Mouse (Mus musculus) neural tube, embryonic 15.5 days (tissue): ENCODE data around the gene Lgals4. TPM values are rescaled to one million over a fixed set of nuclear protein-coding genes. Genes with fewer than 3 reads are reported as not detected.

Source experiments
- ATAC-seq: fragments of 200-750 bp; cut with Nextera tagmentation; 2 replicates; pipeline ENCODE4 v1.8.0; 2017; ENCODE audit warnings: mild to moderate bottlenecking, moderate TSS enrichment, moderate library complexity; ENCODE audit not compliant: low FRiP score
- H3K27ac ChIP-seq: fragments of 300-500 bp; sonication (generic); replicated peaks from 2 replicates; pipeline ENCODE4 v1.5.1; 2015; ENCODE audit warnings: mild to moderate bottlenecking, inconsistent platforms
- H3K27me3 ChIP-seq: fragments of 300-500 bp; sonication (generic); replicated peaks from 2 replicates; pipeline ENCODE4 v1.6.1; 2015; ENCODE audit warnings: inconsistent platforms
- H3K36me3 ChIP-seq: fragments of 300-500 bp; sonication (generic); 2 replicates; pipeline ENCODE4 v1.6.1; 2015; ENCODE audit warnings: inconsistent platforms
- H3K4me1 ChIP-seq: fragments of 300-500 bp; sonication (generic); 2 replicates; pipeline ENCODE4 v1.6.1; 2015; ENCODE audit warnings: inconsistent platforms
- H3K4me2 ChIP-seq: fragments of 300-500 bp; sonication (generic); 2 replicates; pipeline ENCODE4 v1.6.1; 2015; ENCODE audit warnings: inconsistent platforms, mild to moderate bottlenecking, moderate library complexity
- H3K4me3 ChIP-seq: fragments of 300-500 bp; sonication (generic); replicated peaks from 2 replicates; pipeline ENCODE4 v1.5.1; 2015; ENCODE audit warnings: mild to moderate bottlenecking, inconsistent platforms
- H3K9ac ChIP-seq: fragments of 300-500 bp; sonication (generic); replicated peaks from 2 replicates; pipeline ENCODE4 v1.6.1; 2015; ENCODE audit warnings: mild to moderate bottlenecking, inconsistent platforms
- H3K9me3 ChIP-seq: fragments of 300-500 bp; sonication (generic); replicated peaks from 2 replicates; pipeline ENCODE4 v1.6.1; 2016; ENCODE audit warnings: inconsistent platforms
- WGBS: fragments of 180-500 bp; shearing (Covaris S2); methylation state at CpG from one replicate; pipeline ENCODE4 v1.1.7; 2015; ENCODE audit warnings: mixed read lengths; 5-methylcytosine and 5-hydroxymethylcytosine counted together
- polyA plus RNA-seq: library from polyadenylated mRNA; unstranded; fragments of >200 nt; fragmentation: Nextera tagmentation; extraction: Ambion mirVana; gene quantifications from 2 replicates; pipeline ENCODE4 v1.2.1, GENCODE M21; 2015

Lgals4 gene
- polyA plus RNA-seq, 1 experiment from 2014 or later: 5.4 TPM

DNA sequence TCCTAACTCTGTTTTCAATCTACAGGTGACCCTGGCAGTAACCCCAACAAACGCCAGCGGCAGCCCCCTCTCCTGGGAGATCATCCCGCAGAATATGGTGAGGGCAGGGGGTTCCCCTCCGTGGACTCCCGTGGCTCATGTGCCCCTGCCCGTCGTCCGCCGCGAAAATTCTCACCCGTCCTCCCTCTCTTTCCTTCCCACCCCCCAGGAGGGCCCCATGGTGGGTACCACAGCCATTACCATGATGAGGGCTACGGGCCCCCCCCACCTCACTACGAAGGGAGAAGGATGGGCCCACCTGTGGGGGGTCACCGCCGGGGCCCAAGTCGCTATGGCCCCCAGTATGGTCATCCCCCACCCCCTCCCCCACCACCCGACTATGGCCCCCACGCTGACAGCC is 15.2 kb upstream of the Lgals4 start:
- no peak for ATAC-seq
- H3K9me3 ChIP-seq: no peaks in the 10 kb centered on the region
- 83% methylated on average over 18 of the region's 18 CpGs for WGBS

DNA sequence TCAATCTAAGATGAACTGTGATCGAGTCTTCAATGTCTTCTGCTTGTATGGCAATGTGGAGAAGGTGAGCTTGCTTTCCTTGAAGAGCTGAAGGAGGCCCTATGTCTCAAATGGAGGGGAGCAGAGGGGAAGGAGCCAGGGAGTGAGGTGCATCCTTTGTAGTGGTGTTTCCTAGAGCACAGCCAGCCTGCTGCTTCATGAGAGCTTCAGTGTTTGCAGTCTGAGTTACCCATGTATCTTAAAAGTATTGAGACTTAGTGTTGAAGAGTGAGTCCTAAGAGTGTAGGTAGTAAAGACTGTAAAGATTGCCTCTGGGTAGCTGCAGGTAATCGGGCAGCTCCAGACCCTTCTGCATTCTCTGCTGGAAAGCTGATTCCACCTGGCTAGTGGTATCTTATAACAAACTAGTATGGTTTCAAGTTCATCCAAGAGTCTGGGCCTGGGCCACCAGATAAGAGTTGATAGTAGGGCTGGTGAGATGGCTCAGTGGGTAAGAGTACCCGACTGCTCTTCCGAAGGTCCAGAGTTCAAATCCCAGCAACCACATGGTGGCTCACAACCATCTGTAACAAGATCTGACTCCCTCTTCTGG is 14.7 kb upstream of the Lgals4 start:
- H3K36me3 ChIP-seq: peaks cover 88% of the 10 kb centered on the region
- no peaks in the 10 kb centered on the region for H3K9me3 ChIP-seq
- H3K4me2 ChIP-seq: no peak overlapping the region
- H3K27ac ChIP-seq: no peak overlapping the region
- H3K4me3 ChIP-seq: no peak overlapping the region
- WGBS: 87% methylated on average over 4 of the region's 4 CpGs
- peaks cover 56% of the 10 kb centered on the region for H3K4me1 ChIP-seq
- ATAC-seq: no peak
- H3K27me3 ChIP-seq: no peaks in the 10 kb centered on the region
- no peak overlapping the region for H3K9ac ChIP-seq

More for the DNA sequence above, 15.2 kb upstream of the Lgals4 start:
- no peak overlapping the region for H3K9ac ChIP-seq
- H3K27ac ChIP-seq: no peak overlapping the region
- H3K27me3 ChIP-seq: no peaks in the 10 kb centered on the region
- peaks cover 93% of the 10 kb centered on the region for H3K36me3 ChIP-seq
- no peak overlapping the region for H3K4me2 ChIP-seq
- H3K4me3 ChIP-seq: no peak overlapping the region
- peaks cover 59% of the 10 kb centered on the region for H3K4me1 ChIP-seq

DNA sequence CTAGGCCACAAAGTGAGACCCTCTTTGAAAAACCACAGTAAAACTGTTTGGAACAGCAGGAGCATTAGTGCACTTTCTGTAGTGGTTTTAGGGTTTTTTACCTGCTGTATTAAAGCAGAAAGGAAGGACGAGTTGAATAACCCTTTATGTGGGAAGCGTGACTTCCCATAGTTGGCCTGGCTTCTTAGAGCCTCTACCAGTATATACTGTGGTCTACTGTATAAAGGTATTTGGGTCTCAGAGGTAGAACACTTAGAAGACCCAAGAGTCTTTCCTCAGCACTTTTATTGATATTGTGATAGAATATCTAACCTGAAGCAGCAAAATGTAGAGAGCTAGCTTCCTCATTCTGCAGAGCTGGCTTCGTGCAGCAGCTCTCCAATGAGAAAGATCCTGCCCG is 14.1 kb upstream of the Lgals4 start:
- H3K4me1 ChIP-seq: peaks cover 61% of the 10 kb centered on the region
- 79% methylated on average over 4 of the region's 4 CpGs for WGBS
- no peak for ATAC-seq
- no peak overlapping the region for H3K27ac ChIP-seq
- H3K36me3 ChIP-seq: peaks cover 82% of the 10 kb centered on the region
- H3K4me3 ChIP-seq: no peak overlapping the region
- no peak overlapping the region for H3K4me2 ChIP-seq
- no peaks in the 10 kb centered on the region for H3K27me3 ChIP-seq
- H3K9ac ChIP-seq: 0 out of 2 replicates have a peak overlapping the region, but pooled peaks have one; percentile 23
- no peaks in the 10 kb centered on the region for H3K9me3 ChIP-seq

DNA sequence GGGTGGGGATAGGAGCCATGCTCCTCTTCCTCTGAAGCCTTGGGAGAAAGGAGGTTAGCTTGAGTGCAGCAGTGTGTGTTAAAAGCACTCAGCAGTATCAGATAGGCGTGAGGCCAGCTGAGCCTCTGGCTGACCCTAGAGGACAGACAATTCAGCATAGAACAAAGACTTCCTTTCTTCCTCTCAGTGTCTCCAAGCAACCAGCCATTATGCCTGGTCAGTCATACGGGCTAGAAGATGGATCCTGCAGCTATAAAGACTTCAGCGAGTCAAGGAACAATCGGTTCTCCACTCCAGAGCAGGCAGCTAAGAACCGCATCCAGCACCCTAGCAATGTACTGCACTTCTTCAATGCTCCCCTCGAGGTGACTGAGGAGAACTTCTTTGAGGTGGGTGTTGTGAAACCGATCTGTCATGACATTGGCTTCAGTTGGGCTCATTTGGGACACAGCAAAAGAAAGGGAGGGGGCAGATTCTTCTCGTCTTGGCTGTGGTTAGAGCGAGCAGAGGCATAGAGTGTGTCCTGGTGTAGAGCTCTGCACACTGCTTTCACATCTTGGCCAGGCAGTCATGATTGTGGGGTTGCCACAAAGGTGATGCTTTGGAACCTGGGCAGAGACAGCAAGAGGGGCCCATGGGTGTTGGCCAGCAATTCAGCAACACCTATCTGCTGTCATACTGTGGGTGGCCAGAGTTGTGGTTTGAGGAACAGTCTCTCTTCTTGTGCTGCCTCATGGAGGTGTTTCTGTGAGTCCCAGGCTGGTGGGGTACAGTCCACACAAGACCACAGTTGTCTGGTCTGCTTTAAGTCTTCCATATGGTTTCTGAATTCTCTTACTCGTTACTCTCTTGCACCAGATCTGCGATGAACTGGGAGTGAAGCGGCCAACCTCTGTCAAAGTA is 13.0 kb upstream of the Lgals4 start:
- peak overlapping the region; percentile 46; the same call in 1 of the 2 replicates for H3K27ac ChIP-seq
- H3K4me3 ChIP-seq: no peak overlapping the region
- peaks cover 57% of the 10 kb centered on the region for H3K4me1 ChIP-seq
- H3K9me3 ChIP-seq: no peaks in the 10 kb centered on the region
- H3K9ac ChIP-seq: no peak overlapping the region
- no peaks in the 10 kb centered on the region for H3K27me3 ChIP-seq
- H3K4me2 ChIP-seq: no peak overlapping the region
- no peak for ATAC-seq
- 26% methylated on average over 12 of the region's 12 CpGs for WGBS
- H3K36me3 ChIP-seq: peaks cover 72% of the 10 kb centered on the region

DNA sequence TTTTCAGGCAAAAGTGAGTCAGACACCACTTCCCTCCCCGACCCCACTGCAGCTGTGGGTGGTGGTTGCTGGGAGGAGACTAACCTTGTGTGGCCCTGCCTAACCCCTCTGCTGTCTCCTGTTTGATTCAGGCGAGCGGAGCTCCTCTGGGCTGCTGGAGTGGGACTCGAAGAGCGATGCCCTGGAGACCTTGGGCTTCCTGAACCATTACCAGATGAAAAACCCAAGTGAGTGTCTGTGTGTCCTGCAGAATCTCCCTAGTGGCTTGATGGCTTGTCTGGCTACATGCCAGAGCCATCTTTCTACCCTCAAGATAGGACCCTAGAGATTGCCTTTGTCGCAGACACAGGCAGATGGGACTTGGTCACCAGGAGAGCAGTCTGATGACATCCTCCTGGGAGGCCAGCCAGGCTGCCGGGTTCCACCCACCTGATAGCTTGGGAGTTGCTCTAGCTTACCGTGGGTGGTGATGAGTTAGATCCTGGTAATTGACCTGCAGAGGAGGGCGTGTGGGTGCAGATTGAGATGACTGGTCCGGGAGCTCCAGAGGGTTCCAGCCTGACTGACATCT is 12.3 kb upstream of the Lgals4 start:
- no peaks in the 10 kb centered on the region for H3K9me3 ChIP-seq
- H3K9ac ChIP-seq: no peak overlapping the region
- 48% methylated on average over 10 of the region's 10 CpGs for WGBS
- H3K4me2 ChIP-seq: no peak overlapping the region
- H3K27ac ChIP-seq: peak overlapping the region; percentile 46; the same call in 1 of the 2 replicates
- H3K4me1 ChIP-seq: peaks cover 58% of the 10 kb centered on the region
- no peak overlapping the region for H3K4me3 ChIP-seq
- no peak for ATAC-seq
- H3K36me3 ChIP-seq: peaks cover 64% of the 10 kb centered on the region
- no peaks in the 10 kb centered on the region for H3K27me3 ChIP-seq

DNA sequence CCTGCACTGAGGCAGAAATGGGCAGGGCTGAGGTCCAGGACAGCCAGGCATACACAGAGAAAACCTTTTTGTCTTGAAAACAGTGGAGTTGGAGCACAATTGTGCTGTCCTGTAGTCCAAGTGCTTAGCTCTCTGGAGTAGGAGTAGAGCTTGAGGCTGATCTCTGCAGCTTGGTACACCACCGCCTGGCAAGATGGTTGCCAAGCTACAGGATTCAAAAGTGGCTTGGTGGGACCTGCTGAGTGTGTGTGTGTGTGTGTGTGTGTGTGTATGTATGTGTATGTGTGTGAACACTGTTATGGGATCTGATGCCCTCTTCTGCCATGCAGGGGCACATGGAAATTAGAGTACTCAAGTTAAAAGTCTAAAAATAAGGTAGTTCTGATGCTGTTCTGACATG is 11.1 kb upstream of the Lgals4 start:
- no peaks in the 10 kb centered on the region for H3K27me3 ChIP-seq
- peaks cover 51% of the 10 kb centered on the region for H3K4me1 ChIP-seq
- H3K4me2 ChIP-seq: no peak overlapping the region
- no peak overlapping the region; the same call in 1 of the 2 replicates for H3K27ac ChIP-seq
- H3K36me3 ChIP-seq: peaks cover 52% of the 10 kb centered on the region
- no peak overlapping the region for H3K9ac ChIP-seq
- H3K4me3 ChIP-seq: no peak overlapping the region
- no peak for ATAC-seq
- 78% methylated on average over 1 of the region's 1 CpGs for WGBS
- H3K9me3 ChIP-seq: no peaks in the 10 kb centered on the region

DNA sequence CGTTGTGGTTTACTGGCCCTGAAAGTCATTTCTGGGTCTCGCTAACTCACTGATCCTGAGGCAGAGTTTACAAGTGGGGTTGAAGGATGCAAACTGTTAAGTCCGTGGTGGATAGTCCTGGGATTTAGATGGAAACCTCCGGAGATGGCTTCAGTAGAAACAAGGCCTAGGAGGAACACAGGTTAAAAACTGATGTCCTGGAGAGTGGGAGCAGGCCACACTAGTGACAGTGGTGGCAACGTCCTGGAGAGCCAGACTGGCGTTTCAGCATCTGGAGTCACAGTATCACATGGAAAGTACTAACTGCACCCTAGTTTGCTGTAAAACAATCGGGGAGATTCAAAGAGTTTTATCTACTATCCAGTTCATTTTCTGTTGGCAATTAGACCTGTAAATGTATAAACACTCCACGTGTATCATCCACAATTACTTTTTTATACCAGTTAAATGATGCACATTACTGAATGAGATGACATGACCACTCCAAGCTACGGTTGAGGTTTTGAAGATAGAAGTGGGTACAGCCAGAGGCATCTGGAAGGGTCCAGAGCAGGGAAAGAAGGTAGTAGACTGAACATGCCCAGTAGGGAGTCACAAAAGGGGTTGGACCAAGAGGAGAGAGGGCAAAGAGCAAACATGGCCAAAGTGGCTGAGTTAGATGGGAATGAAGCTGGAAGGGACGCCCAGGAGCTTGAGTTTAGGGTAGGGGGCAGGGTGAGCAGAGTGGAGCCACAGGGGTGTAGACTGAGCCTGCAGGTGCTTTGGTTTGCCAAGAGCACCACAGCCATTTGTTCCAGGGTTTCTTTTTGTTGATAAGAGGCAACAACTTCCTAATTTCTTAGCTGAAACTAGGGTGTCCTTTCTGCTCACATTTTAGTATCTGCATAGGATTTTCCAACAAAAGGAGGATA is 10.4 kb upstream of the Lgals4 start:
- no peak overlapping the region for H3K4me2 ChIP-seq
- H3K36me3 ChIP-seq: peaks cover 45% of the 10 kb centered on the region
- H3K27ac ChIP-seq: no peak overlapping the region
- H3K4me3 ChIP-seq: no peak overlapping the region
- H3K27me3 ChIP-seq: no peaks in the 10 kb centered on the region
- no peak overlapping the region for H3K9ac ChIP-seq
- H3K4me1 ChIP-seq: peaks cover 44% of the 10 kb centered on the region
- 60% methylated on average over 10 of the region's 10 CpGs for WGBS
- no peaks in the 10 kb centered on the region for H3K9me3 ChIP-seq
- ATAC-seq: no peak

DNA sequence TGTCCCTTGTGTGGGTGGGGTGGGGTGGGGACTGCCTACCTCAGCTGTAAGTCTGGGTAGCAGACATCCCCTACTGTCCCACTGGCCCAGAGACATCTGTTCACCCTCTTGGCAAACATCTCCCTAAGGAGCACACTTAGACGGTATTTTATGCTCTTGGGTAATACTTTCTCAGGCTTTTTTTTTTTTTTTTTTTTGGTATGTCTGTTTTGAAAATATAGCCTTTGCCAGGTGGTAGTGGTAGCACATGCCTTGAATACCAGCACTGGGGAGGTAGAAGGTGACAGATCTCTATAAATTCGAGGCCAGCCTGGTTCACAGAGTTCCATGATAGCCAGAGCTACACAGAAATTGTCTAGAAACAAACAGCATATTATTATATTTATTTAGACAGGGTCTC is 9.7 kb upstream of the Lgals4 start:
- ATAC-seq: no peak
- H3K27ac ChIP-seq: 0 out of 2 replicates have a peak overlapping the region, but pooled peaks have one; percentile 75
- H3K4me2 ChIP-seq: no peak overlapping the region

DNA sequence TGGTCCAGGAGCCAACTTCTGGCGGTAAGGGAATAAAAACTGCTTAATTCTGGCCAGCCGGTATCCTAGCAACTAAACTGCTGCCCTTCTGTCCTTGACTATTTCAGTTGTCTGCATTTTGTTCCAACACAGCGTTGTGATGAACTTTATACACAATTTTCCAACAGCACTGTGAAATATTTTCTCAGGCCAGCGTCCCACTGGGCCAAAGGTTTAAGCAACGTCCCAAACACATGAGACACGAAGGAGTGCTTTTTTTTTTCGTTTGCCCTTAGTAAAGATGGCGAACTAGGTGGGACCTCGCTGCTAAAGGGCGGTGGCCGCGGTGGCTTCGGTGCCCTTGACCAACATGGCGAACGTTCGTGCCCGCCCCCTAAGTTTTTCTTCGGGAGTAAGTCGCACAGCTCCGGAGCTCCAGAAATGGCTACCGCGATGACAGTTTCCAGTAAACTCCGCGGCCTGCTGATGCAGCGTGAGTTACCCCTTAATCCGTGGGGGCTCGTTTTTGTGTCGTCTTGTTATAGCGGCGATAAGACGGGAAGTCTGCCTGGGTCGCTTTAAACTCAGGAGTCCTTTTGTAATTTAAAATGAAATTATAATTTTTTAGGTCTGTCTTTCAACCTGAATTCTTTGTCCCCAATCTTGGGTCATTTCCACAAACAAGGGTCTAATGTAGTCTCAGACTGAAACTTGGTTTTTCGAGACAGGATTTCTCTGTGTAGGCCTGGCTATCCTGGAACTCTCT is 8.5 kb upstream of the Lgals4 start, which contains the start of gene Ech1:
Gene Ech1 (plus strand): TSS at position 277 of the 745 bp plus-strand sequence.
- peak; percentile 85 for ATAC-seq
- no peaks in the 10 kb centered on the region for H3K9me3 ChIP-seq
- peaks cover 35% of the 10 kb centered on the region for H3K36me3 ChIP-seq
- H3K4me1 ChIP-seq: peaks cover 34% of the 10 kb centered on the region
- no peaks in the 10 kb centered on the region for H3K27me3 ChIP-seq
- peak within 1 kb of the TSS; percentile 54 for H3K4me3 ChIP-seq
- H3K27ac ChIP-seq: peak within 1 kb of the TSS; percentile 75
- H3K4me2 ChIP-seq: peak within 1 kb of the TSS; percentile 56
- 3% methylated on average over 33 of the region's 33 CpGs for WGBS
- peak within 1 kb of the TSS; percentile 55 for H3K9ac ChIP-seq

More for the DNA sequence above, 9.7 kb upstream of the Lgals4 start:
- Histone ChIP-seq H3K36me3 (peaks cover 39% of the 10 kb centered on the region), H3K9ac (no peak overlapping the region), H3K9me3 (no peaks in the 10 kb centered on the region), H3K4me1 (peaks cover 41% of the 10 kb centered on the region), H3K4me3 (no peak overlapping the region), H3K27me3 (no peaks in the 10 kb centered on the region)
- 45% methylated on average over 2 of the region's 2 CpGs for WGBS

DNA sequence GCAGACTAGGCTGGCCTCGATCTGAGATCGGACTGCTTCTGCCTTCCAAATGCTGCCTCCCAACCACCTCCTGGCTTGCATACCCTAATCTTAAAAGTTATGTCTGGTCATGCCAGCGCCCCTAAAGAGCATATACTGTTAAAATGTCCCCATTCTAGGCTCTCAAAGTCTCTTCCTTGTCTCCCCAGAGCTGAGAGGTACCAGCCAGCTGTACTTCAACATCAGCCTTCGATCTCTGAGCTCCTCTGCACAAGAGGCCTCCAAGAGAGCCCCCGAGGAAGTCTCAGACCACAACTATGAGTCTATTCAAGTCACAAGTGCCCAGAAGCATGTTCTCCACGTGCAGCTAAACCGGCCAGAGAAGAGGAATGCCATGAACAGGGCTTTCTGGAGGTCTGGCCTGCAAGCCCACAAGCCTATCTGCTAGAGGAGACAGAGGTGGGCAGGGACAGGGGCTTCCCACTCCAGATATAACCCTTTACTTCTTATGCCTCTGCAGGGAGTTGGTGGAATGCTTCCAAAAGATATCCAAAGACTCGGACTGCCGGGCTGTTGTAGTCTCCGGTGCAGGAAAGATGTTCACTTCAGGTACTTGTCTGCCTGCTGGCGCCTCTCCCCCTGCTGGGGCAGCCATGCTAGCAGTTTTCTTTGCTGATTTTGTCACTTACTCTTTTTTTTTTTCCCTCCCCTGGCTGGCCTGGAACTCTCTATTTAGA is 7.8 kb upstream of the Lgals4 start:
- Histone ChIP-seq H3K27me3 (no peaks in the 10 kb centered on the region), H3K4me1 (peaks cover 27% of the 10 kb centered on the region), H3K27ac (peak overlapping the region; percentile 75), H3K4me3 (peak overlapping the region; percentile 54), H3K36me3 (peaks cover 34% of the 10 kb centered on the region), H3K9me3 (no peaks in the 10 kb centered on the region), H3K4me2 (peak overlapping the region; percentile 56), H3K9ac (peak overlapping the region; percentile 55)
- ATAC-seq: 0 out of 2 replicates have a peak, but pooled peaks have one; percentile 40
- 60% methylated on average over 11 of the region's 11 CpGs for WGBS
